Comparison of ENCODE assay signal across 21 mouse cellular contexts in the genomic region with DNA sequence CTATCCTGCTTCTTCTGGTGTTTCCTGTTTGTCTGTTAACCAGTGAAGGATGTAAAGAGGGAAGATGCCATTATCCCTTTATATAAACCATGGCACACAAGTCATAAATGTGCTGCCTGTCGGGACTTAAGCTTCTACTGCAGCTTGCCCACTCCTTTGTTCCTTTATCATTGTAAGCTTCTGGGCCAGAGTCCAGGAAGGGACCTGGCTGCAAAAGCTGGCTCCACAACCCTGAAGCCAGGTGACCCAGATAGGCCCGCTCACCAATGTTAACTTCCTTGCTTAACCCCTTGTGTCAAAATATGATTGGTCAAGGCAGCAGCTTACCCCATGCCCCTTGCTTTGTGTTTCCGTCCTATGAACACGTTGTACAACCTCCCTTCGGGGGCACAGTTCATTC. TPM values are rescaled to one million over a fixed set of nuclear protein-coding genes. Genes with fewer than 3 reads are reported as not detected.
"Had no signal": no experiment of that assay in that cellular context is flagged by ENCODE, and none has a peak within 500 bp of the region (broad histone marks: within the 10 kb centered on the region; RNA-seq: fewer than 3 reads in every experiment).

No protein-coding gene starts in this region.

- H3K27me3 ChIP-seq: lung, embryonic 15.5 days; midbrain, embryonic 12.5 days; midbrain, embryonic 15.5 days; neural tube, embryonic 12.5 days; stomach, embryonic 15.5 days had no signal

- ATAC-seq: liver, postnatal 0 days; lung, postnatal 0 days; midbrain, embryonic 15.5 days had no signal

- DNase-seq: liver, postnatal 0 days; lung, adult 2 months; lung, postnatal 14 days; lung, postnatal 36 days; right cerebral cortex, postnatal 14 days; thymus, adult 18-20 months; thymus, postnatal 14 days; thymus, postnatal 36 days had no signal

- H3K4me1 ChIP-seq: midbrain, embryonic 12.5 days; midbrain, embryonic 15.5 days; neural tube, embryonic 12.5 days had no signal

- H3K9ac ChIP-seq: liver, postnatal 0 days; lung, embryonic 15.5 days; midbrain, embryonic 12.5 days; midbrain, embryonic 15.5 days; neural tube, embryonic 12.5 days; stomach, embryonic 15.5 days had no signal

- H3K4me2 ChIP-seq: lung, embryonic 15.5 days; midbrain, embryonic 12.5 days; midbrain, embryonic 15.5 days; neural tube, embryonic 12.5 days; stomach, embryonic 15.5 days had no signal

- H3K36me3 ChIP-seq: lung, embryonic 15.5 days; midbrain, embryonic 12.5 days; midbrain, embryonic 15.5 days; neural tube, embryonic 12.5 days; stomach, embryonic 15.5 days had no signal

- H3K4me3 ChIP-seq: lung, embryonic 15.5 days; megakaryocyte, embryonic 14.5 days; midbrain, embryonic 12.5 days; midbrain, embryonic 15.5 days; neural tube, embryonic 12.5 days; stomach, embryonic 15.5 days had no signal

- H3K27ac ChIP-seq: lung, embryonic 15.5 days; macrophage; midbrain, embryonic 12.5 days; midbrain, embryonic 15.5 days; neural tube, embryonic 12.5 days; stomach, embryonic 15.5 days had no signal

- H3K9me3 ChIP-seq: lung, embryonic 15.5 days; megakaryocyte, embryonic 14.5 days; midbrain, embryonic 12.5 days; midbrain, embryonic 15.5 days; neural tube, embryonic 12.5 days; stomach, embryonic 15.5 days had no signal

RNA-seq across cellular contexts. Expression of gene Ankdd1b, which starts 42.5 kb away (rescaled TPM):
- total RNA-seq: monocyte, adult 5-6 weeks; neutrophil, adult 5-6 weeks had no signal
- polyA plus RNA-seq: liver, postnatal 0 days; macrophage; midbrain, embryonic 12.5 days; midbrain, embryonic 15.5 days; midbrain, postnatal 0 days; neural tube, embryonic 14.5 days; spleen, adult 2 months had no signal
